Mouse (Mus musculus) cerebellum, postnatal 36 days (tissue): ENCODE measurements around the gene Usp39.

ENCODE experiments used
- DNase-seq, 2 experiments: peaks; one replicate each; pipeline ENCODE4 v3.0.0; 2021 to 2022; ENCODE audit warnings: mixed read lengths in 2 of 2

Gene Usp39

GRCm38 (mm10) chr6:72345074-72345567, at the start of gene Usp39:
TSS of gene Usp39 (minus strand) at chr6:72345184.
- peak; percentile 96 to 98 for DNase-seq

DNA sequence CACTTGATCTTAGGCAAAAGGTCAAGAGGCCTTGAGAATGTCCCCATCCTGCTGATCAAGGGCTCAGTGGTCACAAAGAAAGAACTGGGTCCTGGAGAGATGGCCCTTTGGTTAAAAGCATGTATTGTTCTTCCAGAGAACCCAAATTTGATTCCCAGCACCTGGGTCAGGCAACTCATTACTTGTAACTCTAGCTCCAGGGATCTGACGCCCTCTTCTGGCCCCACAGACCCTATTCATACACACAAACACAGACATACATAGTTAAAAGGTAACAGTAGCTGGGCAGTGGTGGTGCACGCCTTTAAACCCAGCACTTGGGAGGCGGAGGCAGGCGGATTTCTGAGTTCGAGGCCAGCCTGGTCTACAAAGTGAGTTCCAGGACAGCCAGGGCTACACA, 47.4 kb upstream of the Usp39 start:
- DNase-seq = no peak

DNA sequence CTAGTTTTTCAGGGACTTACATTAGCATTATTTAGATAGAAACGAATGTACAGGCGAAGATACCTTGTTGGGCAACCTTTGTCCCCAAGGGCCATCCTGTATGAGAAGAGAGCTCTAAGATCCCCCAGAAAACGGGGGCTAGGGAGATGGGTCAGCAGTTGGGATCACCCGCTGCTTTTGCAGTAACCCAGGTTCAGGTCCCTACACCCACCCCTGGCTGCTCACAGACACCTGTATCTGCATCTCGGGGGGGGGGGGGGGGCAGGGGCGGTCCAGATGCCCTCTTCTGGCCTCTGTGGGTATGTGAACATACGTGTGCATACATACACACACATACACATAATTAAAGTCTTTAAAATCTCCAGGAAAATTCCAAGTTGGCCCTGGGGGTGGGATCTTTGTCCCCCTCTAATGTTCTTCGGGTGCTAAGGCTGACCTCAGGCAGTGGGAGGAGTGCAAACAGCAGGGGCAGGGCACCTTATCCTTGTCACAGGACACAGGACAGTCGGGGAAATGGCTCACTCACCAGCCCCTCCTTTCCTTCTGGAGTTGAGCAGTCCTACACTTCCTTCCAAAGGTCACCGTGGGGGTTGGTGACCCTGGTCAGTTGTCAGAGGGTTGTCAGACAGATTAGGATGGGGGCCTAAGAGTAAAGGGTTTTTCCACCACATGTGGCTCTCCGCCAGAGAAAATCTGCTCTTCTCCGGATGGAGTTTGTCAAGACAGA, 46.0 kb upstream of the Usp39 start:
- no peak for DNase-seq

DNA sequence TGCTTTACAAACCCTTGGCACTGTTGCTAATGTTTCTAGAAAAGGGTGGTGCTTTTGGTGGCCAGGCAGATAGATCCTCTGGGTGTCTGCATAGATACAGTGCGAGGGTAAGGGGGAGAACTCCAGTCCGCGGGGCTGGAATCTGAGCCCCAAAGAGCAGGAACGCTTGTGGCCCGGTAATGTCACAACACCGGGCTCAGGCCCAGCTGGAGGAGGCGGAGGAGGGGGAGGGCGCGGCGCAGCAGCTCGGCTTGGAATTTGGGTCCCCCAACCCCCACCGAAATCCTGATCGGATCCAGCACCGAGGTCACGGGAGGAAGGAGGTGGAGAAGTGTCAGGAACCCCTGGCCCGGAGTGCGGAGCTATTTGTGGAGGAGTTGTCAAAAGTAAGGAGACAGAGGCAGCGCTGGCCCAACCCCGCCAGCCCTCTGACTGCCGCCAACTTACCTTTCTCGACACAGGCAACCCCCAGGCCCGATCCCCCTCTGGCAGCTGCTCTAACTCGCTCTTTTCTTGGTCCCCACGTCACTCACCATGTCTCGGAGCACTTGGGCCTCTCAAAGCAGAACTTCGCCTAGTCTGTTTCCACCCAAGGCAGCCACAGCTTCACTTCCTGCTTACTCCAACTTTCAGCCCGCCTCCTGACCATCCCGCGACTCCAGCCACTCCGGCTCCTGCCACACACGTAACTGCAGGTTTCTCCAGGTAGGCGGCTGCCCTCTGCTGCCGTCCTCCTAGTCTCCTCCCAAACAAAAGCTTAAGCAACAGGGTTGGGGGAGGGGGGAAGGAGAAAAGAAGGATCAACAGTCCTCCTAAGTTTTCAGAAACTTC, 45.2 kb upstream of the Usp39 start, which contains the start of gene Vamp8:
TSS of gene Vamp8 (minus strand) at position 763 of the 831 bp plus-strand sequence.
- peak; percentile 57 to 60 for DNase-seq

DNA sequence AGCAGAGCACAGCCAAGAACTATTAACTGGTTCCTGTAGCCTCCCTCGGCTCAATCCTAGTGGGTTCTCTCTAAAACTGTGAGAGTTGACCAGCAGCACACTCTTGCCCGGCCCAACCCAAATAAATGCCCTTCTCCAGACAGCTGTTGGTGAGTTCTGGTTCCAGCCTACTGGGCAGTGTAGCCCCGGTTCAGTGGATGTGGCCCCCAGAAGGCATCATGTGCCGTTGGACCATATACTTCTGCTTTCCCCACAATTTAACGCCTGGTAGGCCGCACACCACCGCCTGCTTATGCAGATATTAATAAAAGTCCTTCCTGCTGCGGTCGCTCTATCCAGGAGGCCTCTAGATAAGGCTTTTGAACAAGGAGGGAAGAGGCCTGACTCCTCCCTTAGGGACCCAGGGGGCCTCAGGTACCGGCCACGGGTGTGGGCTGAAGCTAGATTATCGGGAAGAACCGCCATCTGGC, 44.5 kb upstream of the Usp39 start:
- peak in 1 of 2 experiments; percentile 51 for DNase-seq

DNA sequence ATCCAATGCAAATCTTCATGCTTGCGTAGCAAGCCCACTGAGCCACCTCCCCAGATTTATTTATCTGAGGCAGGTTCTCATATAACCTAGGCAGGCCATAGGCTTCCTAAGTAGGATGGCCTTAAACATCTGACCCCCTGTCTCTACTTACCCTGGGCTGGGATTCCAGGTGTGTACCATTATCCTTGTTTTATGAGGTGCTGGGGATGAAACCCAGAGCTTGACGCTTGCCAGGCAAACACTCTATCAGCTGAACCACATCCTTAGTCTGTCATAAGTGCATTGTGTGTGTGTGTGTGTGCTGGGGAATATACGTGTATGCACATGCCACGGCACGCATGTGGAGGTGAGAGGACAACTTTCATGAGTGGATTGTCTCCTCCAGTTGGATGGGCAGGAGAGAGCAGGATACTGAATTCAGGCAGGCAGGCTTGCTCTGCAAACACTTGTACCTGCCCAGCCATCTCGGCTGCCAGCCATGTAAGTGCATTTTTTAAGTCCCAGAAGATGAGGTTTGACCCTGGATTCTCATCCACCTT, 43.9 kb upstream of the Usp39 start:
- no peak for DNase-seq

DNA sequence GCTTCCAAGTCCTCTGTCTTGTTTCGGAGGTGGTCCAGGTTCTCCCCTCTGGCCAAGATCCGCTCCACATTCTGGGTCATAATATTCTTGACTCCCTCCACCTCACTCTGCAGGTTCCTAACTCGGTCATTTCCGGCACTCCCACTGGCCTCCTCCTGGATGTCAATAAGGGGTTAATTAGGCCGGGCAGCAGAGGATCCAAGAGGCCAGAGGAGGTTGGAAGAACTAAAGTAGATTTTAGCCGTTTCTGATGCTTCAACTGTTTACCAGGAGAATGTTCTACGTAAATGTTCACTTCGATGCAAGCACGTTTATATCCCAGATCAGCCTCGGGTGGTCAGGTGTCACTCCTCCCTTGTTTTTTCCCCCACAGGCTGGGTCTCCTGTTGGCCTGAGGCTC, 43.3 kb upstream of the Usp39 start:
- DNase-seq = no peak

DNA sequence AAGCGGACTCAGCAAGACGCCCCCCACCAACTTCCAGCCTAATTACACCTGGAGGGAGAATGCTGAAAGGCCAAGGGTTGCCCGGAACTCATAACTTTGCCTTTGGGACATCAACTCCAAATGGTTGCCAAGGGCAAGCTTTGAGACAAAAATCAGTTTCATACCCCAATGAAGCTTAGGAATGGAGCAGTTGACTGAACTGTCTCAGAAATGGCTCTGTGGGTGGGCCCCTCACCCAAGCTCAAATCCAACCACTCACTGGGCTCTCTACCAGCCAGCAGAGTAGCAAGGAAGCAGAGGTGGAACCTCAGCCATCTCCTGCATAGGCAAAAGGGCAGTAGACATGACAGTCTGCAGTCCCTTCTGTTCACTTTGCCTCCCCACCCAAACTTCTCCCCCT, 42.8 kb upstream of the Usp39 start:
- no peak for DNase-seq

GRCm38 (mm10) chr6:72386561-72386960, 41.6 kb upstream of the Usp39 start:
- no peak for DNase-seq

- DNase-seq = no peak
These were observed 40.3 kb upstream of the Usp39 start for GRCm38 (mm10) chr6:72385258-72385657.

DNA sequence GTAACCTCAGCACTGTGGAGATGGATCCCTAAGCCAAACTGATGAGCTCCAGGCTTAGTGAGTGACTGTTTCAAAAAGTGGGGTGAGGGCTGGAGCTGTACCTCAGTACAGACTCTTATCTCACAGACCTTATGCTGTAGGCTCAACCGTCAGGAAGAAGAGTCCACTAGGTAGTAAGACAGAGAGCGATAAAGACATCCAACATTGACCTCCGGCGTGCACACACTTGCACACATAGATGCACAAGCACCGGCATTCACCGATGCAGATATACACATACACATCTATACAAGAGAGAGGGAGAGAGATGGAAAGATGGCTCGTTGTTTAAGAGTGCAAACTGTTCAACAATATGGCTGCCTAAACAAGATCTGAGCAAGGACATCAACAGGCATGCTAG, 39.0 kb upstream of the Usp39 start:
- no peak for DNase-seq

- DNase-seq = no peak
These were observed 38.3 kb upstream of the Usp39 start for GRCm38 (mm10) chr6:72383142-72383820.

- no peak for DNase-seq
These were observed 37.5 kb upstream of the Usp39 start for GRCm38 (mm10) chr6:72382494-72382893.

- DNase-seq = peak in 1 of 2 experiments; percentile 35
These were observed 35.3 kb upstream of the Usp39 start, which contains the start of gene Vamp5 for GRCm38 (mm10) chr6:72380131-72380770. TSS of gene Vamp5 (minus strand) at chr6:72380468.

DNA sequence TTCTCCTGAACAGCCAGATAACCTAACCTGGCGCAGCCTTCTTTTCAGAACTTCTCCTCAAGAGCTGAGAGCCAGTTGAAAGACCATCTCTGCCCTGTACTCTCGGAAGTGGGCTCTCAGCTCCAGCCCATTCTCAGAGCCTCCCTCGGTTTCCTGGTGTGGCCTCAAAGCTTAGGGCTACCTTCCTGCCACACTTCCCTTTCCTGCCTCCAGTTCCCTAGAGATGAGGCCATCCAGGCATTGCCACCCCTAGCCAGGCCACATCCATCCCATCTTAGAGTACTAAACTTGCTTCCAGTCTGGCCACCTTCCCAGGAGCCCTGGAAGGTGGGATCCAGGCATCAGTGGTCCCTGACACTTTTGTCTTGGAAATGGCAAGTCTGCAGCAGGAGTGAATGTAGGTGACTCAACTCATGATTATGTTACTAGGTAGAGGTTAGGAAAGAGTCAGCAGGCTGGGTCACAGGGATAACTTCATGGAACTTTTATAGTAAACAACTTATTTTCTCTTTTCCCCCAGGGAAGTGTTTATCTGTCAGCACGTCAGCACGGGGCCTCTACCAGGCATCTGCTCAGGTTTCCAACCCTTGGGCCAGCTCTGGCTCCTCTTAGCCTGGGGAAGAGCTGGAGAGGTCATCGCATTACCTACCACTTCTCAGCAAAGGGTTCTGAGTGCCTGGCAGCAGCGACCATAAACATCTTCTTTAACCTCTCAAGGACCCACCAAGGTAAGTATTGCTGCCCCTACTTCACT, 34.6 kb upstream of the Usp39 start:
- no peak for DNase-seq

- no peak for DNase-seq
These were observed 33.7 kb upstream of the Usp39 start for GRCm38 (mm10) chr6:72378510-72379234.

DNA sequence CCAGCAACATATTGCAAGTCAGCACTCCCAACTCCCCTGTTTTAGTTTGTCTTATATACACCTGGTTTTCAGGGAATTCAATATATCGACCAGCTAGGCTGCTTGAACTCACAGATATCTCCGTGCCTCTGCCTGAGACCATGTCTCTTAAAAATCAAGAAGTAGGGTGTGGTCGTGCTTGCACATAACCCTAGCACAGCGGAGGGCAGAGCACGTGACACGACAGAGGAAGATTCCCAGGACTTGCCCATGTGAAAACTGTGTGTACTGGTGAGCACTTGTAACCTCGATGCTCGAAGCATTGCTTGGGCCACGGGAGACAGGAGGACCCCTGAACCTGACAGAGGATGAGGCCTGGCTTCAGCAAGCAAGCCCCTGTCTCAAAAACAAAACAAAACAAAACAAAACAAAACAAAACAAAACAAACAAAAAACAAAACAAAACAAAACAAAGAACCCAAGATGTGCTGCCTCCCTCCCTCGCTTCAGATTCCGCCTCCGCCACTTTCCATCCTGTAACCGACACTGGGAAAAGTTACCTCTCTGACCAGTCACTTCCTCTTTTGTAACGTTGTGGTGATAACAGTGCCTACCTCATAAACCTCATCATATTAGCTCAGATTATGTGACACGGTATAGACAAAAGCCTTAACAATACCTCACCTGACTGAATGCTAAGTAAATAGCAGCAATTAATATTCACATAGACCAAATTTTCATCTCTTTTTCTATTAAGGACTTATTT, 30.0 kb upstream of the Usp39 start:
- no peak for DNase-seq

- DNase-seq = no peak
These were observed 29.2 kb upstream of the Usp39 start for GRCm38 (mm10) chr6:72374206-72374605.

DNA sequence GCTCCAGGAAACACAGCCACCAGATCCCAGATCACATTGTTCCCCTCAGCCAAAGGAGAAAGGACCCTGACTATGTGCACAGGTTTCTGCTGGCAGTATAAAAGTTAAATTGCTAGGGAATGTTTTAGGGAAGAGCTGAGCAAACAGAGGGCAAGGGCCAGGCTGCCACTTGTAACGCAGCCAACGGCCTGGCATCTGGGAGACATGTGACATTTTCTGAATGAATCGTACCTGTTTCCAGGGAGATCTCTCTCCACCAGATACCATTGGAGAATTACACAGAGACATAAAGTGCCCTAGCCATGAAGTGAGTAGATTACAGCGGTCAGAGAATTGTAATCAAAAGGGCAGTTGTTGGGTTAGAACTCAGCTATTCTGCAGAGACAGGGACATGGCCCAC, 28.2 kb upstream of the Usp39 start:
- no peak for DNase-seq

DNA sequence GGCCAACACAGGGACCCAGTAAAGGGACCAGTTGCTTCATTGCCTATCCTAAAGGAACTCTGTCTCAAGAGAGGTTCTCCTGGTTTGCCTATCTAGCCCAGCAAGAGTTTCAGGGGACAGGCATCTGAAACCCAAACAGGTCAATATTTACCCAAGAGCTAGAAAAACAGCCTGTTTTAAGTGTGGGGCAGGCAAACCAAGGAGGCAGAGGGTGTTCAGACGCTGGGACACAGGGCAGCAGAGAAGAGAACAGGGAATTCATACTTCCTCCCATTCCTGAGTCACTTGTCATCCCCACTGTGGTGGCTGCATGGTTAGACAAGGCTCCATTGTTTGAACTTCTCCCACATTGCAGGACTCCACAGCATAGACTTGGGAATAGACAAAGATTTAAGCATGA, 26.6 kb upstream of the Usp39 start:
- DNase-seq = no peak
